Mouse (Mus musculus): Measurements from ENCODE around the gene Bola2. TPM values are rescaled to one million over a fixed set of nuclear protein-coding genes. Genes with fewer than 3 reads are reported as not detected.

Bola2 gene
- total and polyA plus RNA-seq, 3 experiments, result 60.4 to 341 (median 136) TPM

- peaks cover 70 to 93% of the 10 kb centered on the region in 2 experiments for H3K36me3 ChIP-seq (replicated peaks in 1 of 2; ENCODE audit: control insufficient read depth in 1 of 2, insufficient read depth in 1 of 2, low read length in 1 of 2)
- H3K79me2 ChIP-seq (replicated peaks; ENCODE audit: control insufficient read depth, extremely low read depth, insufficient read depth, poor library complexity, severe bottlenecking), result no peaks in the 10 kb centered on the region
- no peak for DNase-seq (ENCODE audit: extremely low read depth)
- in situ Hi-C loops (cut with MboI; ENCODE audit: low pct_ligation_motif_present, low pct_unique_long_range_greater_than_20kb, low sequenced_read_pairs), result no loop called here
- no peak for TF ChIP-seq USF2 (conservative IDR thresholded peaks at IDR 0.05; ENCODE audit: low read depth, low read length)
- no peak for TF ChIP-seq KAT2A (IDR thresholded peaks at IDR 0.05; ENCODE audit: insufficient replicate concordance, low read length)
- no peak for TF ChIP-seq MAZ (IDR thresholded peaks at IDR 0.05; ENCODE audit: low read depth, low read length)
- H3K9ac ChIP-seq (ENCODE audit: insufficient read depth, low read depth), result no peak overlapping the region
- no peak overlapping the region for H3K4me2 ChIP-seq (ENCODE audit: insufficient read depth, low read depth, poor library complexity, severe bottlenecking)
- no peak overlapping the region for H3K27ac ChIP-seq (ENCODE audit: insufficient read depth, low read depth)
- no peak overlapping the region for H3K4me3 ChIP-seq (replicated peaks in 1 of 3; ENCODE audit: low read depth in 2 of 3, low read length in 2 of 3, poor library complexity in 1 of 3)
- H3K9me3 ChIP-seq (replicated peaks; ENCODE audit: low read length), result no peaks in the 10 kb centered on the region
- H3K4me1 ChIP-seq (ENCODE audit: control insufficient read depth in 1 of 2, insufficient read depth in 2 of 2), result peaks cover 0 to 24% of the 10 kb centered on the region in 2 experiments; a peak in 2 of 4 replicates
- H3K27me3 ChIP-seq (replicated peaks), result no peaks in the 10 kb centered on the region
- dilution Hi-C loops (cut with MboI; ENCODE audit: extremely low pct_ligation_motif_present, extremely low pct_unique_long_range_greater_than_20kb, low sequenced_read_pairs), result no loop called here
Measured at GRCm38 (mm10) chr7:126668452-126668851, 26.7 kb upstream of the Bola2 start.

DNA sequence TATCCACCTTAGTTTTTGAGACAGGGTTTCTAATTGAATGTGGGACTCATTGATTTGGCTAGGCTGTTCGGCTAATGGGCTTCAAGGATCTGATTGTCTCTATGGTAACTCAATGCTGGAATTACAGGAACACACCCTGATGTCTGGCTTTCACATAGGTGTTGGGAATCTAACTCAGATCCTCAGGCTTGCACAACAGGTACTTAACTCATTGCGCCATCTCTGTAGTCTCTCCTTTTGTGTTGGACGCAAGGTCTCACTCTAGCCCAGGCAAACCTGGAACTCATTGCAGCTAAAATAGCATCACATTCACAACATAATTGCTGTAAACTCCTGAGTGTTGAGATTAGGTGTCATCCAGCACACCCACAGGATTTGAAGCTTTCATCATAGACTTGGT is 25.0 kb upstream of the Bola2 start:
- dilution Hi-C loops (cut with MboI; ENCODE audit: extremely low pct_ligation_motif_present, extremely low pct_unique_long_range_greater_than_20kb, low sequenced_read_pairs), result no loop called here
- peaks cover 57 to 82% of the 10 kb centered on the region in 2 experiments for H3K36me3 ChIP-seq (replicated peaks in 1 of 2; ENCODE audit: control insufficient read depth in 1 of 2, insufficient read depth in 1 of 2, low read length in 1 of 2)
- no peak overlapping the region for H3K4me2 ChIP-seq (ENCODE audit: insufficient read depth, low read depth, poor library complexity, severe bottlenecking)
- in situ Hi-C loops (cut with MboI; ENCODE audit: low pct_ligation_motif_present, low pct_unique_long_range_greater_than_20kb, low sequenced_read_pairs), result no loop called here
- H3K27me3 ChIP-seq (replicated peaks), result no peaks in the 10 kb centered on the region
- peaks cover 4 to 40% of the 10 kb centered on the region in 2 experiments for H3K4me1 ChIP-seq (ENCODE audit: control insufficient read depth in 1 of 2, insufficient read depth in 2 of 2)
- no peak for DNase-seq (ENCODE audit: extremely low read depth)
- no peak overlapping the region for H3K27ac ChIP-seq (ENCODE audit: insufficient read depth, low read depth)
- no peaks in the 10 kb centered on the region for H3K9me3 ChIP-seq (replicated peaks; ENCODE audit: low read length)
- no peak overlapping the region for H3K4me3 ChIP-seq (replicated peaks in 1 of 3; ENCODE audit: low read depth in 2 of 3, low read length in 2 of 3, poor library complexity in 1 of 3)
- TF ChIP-seq MXI1 (IDR thresholded peaks at IDR 0.05; ENCODE audit: low read depth, low read length) (no peak), MAZ (IDR thresholded peaks at IDR 0.05; ENCODE audit: low read depth, low read length) (no peak), ETS1 (conservative IDR thresholded peaks at IDR 0.05; ENCODE audit: low read depth, low read length) (no peak), JUND (conservative IDR thresholded peaks at IDR 0.05; ENCODE audit: low read depth, low read length) (no peak), USF1 (IDR thresholded peaks at IDR 0.05; ENCODE audit: low read depth, low read length) (no peak), JUN (IDR thresholded peaks at IDR 0.05; ENCODE audit: insufficient read depth, low read depth, low read length) (no peak)
- H3K9ac ChIP-seq (ENCODE audit: insufficient read depth, low read depth), result no peak overlapping the region
- no peaks in the 10 kb centered on the region for H3K79me2 ChIP-seq (replicated peaks; ENCODE audit: control insufficient read depth, extremely low read depth, insufficient read depth, poor library complexity, severe bottlenecking)

DNA sequence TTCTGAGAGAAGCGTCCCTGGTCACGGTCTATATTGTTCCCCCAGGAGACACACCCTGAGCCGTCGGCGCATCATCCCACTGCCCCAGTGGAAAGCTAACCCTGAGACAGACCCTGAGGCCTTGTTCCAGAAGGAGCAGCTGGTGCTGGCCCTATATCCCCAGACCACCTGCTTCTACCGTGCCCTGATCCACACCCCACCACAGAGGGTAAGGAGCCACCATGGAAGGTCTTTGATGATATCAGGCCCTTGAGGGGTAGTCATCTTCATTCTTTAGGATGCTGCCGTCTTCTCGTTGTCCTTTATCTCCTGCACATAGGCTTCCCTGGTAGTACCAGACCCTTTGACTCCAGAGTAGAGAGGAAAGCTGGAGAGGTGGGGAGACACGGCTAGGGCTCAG is 23.1 kb upstream of the Bola2 start:
- no peak overlapping the region for H3K4me3 ChIP-seq (replicated peaks in 1 of 3; ENCODE audit: low read depth in 2 of 3, low read length in 2 of 3, poor library complexity in 1 of 3)
- H3K27me3 ChIP-seq (replicated peaks), result no peaks in the 10 kb centered on the region
- H3K9me3 ChIP-seq (replicated peaks; ENCODE audit: low read length), result no peaks in the 10 kb centered on the region
- dilution Hi-C loops (cut with MboI; ENCODE audit: extremely low pct_ligation_motif_present, extremely low pct_unique_long_range_greater_than_20kb, low sequenced_read_pairs), result no loop called here
- TF ChIP-seq E2F4 (IDR thresholded peaks at IDR 0.05; ENCODE audit: insufficient replicate concordance, low read depth, low read length) (no peak), USF1 (IDR thresholded peaks at IDR 0.05; ENCODE audit: low read depth, low read length) (no peak), ZC3H11A (IDR thresholded peaks at IDR 0.05; ENCODE audit: low read depth, low read length) (no peak), CTCF (conservative IDR thresholded peaks at IDR 0.05 in 1 of 2, IDR thresholded peaks at IDR 0.05 in 1 of 2; ENCODE audit: low read depth in 2 of 2, low read length in 2 of 2) (no peak)
- in situ Hi-C loops (cut with MboI; ENCODE audit: low pct_ligation_motif_present, low pct_unique_long_range_greater_than_20kb, low sequenced_read_pairs), result no loop called here
- H3K27ac ChIP-seq (ENCODE audit: insufficient read depth, low read depth), result no peak overlapping the region
- H3K4me2 ChIP-seq (ENCODE audit: insufficient read depth, low read depth, poor library complexity, severe bottlenecking), result no peak overlapping the region
- no peaks in the 10 kb centered on the region for H3K79me2 ChIP-seq (replicated peaks; ENCODE audit: control insufficient read depth, extremely low read depth, insufficient read depth, poor library complexity, severe bottlenecking)
- no peak overlapping the region for H3K9ac ChIP-seq (ENCODE audit: insufficient read depth, low read depth)
- no peak for DNase-seq (ENCODE audit: extremely low read depth)
- H3K4me1 ChIP-seq (ENCODE audit: control insufficient read depth in 1 of 2, insufficient read depth in 2 of 2), result peaks cover 4 to 44% of the 10 kb centered on the region in 2 experiments
- peaks cover 56 to 82% of the 10 kb centered on the region in 2 experiments for H3K36me3 ChIP-seq (replicated peaks in 1 of 2; ENCODE audit: control insufficient read depth in 1 of 2, insufficient read depth in 1 of 2, low read length in 1 of 2)

All from CH12.LX (cell line).